Mouse (Mus musculus) liver, adult 2 months (tissue): Measurements from ENCODE around the gene Kif26b. TPM values are rescaled to one million over a fixed set of nuclear protein-coding genes. Genes with fewer than 3 reads are reported as not detected.

Experiments used
- DNase-seq: peaks from one replicate; pipeline ENCODE4 v3.0.0-alpha.2; 2011; ENCODE audit warnings: low read depth, low spot score; ENCODE audit errors: extremely low read depth
- H3K27ac ChIP-seq: fragments of 200-500 bp; replicated peaks from 2 replicates; pipeline ENCODE4 v1.5.1; 2012; ENCODE audit warnings: low read depth, mild to moderate bottlenecking, control low read depth, inconsistent platforms, low read length; ENCODE audit not compliant: insufficient read depth
- H3K27me3 ChIP-seq: fragments of 200-500 bp; 2 replicates; pipeline ENCODE4 v1.6.1; 2012; ENCODE audit warnings: mild to moderate bottlenecking, moderate library complexity, low read length, inconsistent platforms; ENCODE audit not compliant: control insufficient read depth, insufficient read depth
- H3K36me3 ChIP-seq: fragments of 200-500 bp; 2 replicates; pipeline ENCODE4 v1.6.1; 2012; ENCODE audit warnings: low read length, inconsistent platforms; ENCODE audit not compliant: control insufficient read depth, insufficient read depth
- H3K4me1 ChIP-seq: fragments of 200-500 bp; 2 replicates; pipeline ENCODE4 v1.6.1; 2011; ENCODE audit warnings: low read length; ENCODE audit not compliant: control insufficient read depth, insufficient read depth
- H3K4me3 ChIP-seq: fragments of 200-500 bp; 2 replicates; pipeline ENCODE4 v1.5.1; 2011; ENCODE audit warnings: low read depth, mild to moderate bottlenecking, control low read depth, low read length, moderate library complexity; ENCODE audit not compliant: insufficient read depth
- H3K79me2 ChIP-seq: fragments of 200-500 bp; 2 replicates; pipeline ENCODE4 v1.6.1; 2012; ENCODE audit warnings: inconsistent platforms, mild to moderate bottlenecking, low read length, moderate library complexity; ENCODE audit not compliant: control insufficient read depth, insufficient read depth
- H3K9ac ChIP-seq: fragments of 200-500 bp; 2 replicates; pipeline ENCODE4 v1.6.1; 2012; ENCODE audit warnings: low read depth, mild to moderate bottlenecking, control low read depth, inconsistent platforms, low read length
- CTCF ChIP-seq: fragments of 200-500 bp; IDR thresholded peaks from 2 replicates; pipeline ENCODE4 v1.5.1; 2011; ENCODE audit warnings: low read depth, low read length, control low read depth
- POLR2A ChIP-seq: fragments of 200-500 bp; IDR thresholded peaks from 2 replicates; pipeline ENCODE4 v1.6.1; 2011; ENCODE audit warnings: low read length, control low read depth; ENCODE audit not compliant: insufficient read depth; ENCODE audit errors: extremely low read depth
- WGBS: fragments of 180-500 bp; shearing (Covaris S2); methylation state at CpG from one replicate; pipeline ENCODE4 v1.1.7; 2018; 5-methylcytosine and 5-hydroxymethylcytosine counted together
- polyA plus RNA-seq: library from polyadenylated mRNA; depleted of rRNA; stranded (reverse); fragments of >200 nt; gene quantifications from 2 replicates; pipeline ENCODE4 v1.2.3, GENCODE M21; 2012
- total RNA-seq: library from RNA; depleted of rRNA; stranded (reverse); fragments of >200 nt; gene quantifications from 2 replicates; pipeline ENCODE4 v1.2.3, GENCODE M21; 2014

Kif26b gene
- total and polyA plus RNA-seq, 2 experiments, result 0.10 to 0.28 TPM

DNA sequence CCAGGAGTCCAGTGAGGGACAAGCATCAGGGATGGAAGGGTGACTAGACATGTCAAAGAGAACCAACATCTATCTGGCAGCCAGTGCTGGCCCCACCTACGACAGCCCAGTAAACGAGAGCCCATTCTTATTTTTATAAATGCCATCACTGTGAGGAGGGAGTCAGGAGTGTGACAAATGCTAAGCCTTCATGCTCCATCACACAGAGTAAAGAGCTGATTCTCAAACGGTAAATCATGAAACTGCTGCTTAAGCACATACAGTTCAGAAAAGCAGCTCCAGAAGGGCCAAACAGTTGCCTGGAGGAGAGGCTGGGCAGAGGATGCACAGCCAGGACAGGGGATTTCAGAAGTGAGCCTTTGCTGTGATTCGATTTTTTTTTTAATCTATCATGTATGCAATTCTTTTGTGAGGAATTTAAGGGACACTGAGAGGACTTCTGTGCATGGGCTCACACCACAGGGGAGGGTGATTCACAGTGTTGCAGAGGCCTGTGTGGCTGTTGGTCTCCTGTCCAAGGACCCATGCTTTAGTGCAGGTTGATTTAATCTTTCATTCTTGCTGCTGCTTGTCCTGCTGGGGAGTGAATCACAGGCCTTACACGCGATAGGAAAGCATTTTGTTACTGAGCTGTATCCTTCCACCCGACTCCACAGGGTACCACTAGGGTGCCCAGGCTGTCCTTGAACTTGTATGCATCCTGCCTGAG, 16.4 kb upstream of the Kif26b start:
- DNase-seq, result no peak
- TF ChIP-seq CTCF, result no peak
- no peak for TF ChIP-seq POLR2A
- WGBS, result 67% methylated on average over 7 of the region's 7 CpGs
- no peak overlapping the region for H3K27ac ChIP-seq
- H3K9ac ChIP-seq, result no peak overlapping the region
- H3K36me3 ChIP-seq, result no peaks in the 10 kb centered on the region
- H3K27me3 ChIP-seq, result no peaks in the 10 kb centered on the region
- H3K4me3 ChIP-seq, result no peak overlapping the region
- H3K79me2 ChIP-seq, result no peaks in the 10 kb centered on the region
- no peaks in the 10 kb centered on the region for H3K4me1 ChIP-seq

DNA sequence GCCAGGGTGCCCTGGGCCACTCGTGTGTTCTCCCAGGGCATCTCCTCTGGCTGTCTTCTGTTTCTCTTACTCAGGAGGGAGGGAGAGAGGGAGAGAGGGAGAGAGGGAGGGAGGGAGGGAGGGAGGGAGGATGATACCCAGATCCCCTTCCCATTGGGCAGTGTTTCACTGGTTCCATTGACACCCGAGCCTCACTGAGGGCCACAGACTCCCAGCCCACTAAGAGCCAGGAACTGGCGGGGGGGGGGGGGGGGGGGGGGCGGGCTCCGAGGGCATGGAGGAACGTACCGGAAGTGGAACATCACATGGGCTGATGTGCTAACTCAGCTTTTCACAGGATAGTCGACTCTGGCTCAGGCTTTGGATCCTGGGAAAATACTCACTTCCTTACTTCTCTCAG, 15.0 kb upstream of the Kif26b start:
- no peaks in the 10 kb centered on the region for H3K79me2 ChIP-seq
- TF ChIP-seq CTCF (no peak), POLR2A (no peak)
- 36% methylated on average over 6 of the region's 8 CpGs for WGBS

DNA sequence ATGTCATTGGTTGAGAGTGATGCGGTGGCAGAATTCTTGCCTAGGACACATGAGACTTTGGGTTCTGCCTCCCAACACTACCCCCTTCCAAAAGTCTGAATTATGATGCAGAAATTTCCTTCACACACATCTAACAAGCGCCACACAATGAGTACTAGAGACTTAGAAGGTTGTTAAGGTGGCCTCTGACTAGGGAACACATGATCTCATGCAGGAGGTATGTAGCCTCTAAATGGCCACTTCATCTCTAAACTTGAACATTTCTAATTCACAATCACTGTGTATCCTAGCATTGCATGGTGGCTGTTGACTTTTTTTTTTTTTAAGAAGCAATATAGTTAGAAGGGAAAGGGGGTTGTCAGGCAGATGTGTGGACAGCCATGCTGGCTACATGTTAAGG, 13.1 kb upstream of the Kif26b start:
- no peaks in the 10 kb centered on the region for H3K4me1 ChIP-seq
- no peak overlapping the region for H3K9ac ChIP-seq
- no peaks in the 10 kb centered on the region for H3K79me2 ChIP-seq
- WGBS, result 88% methylated on average over 2 of the region's 2 CpGs
- no peak overlapping the region for H3K4me3 ChIP-seq
- no peaks in the 10 kb centered on the region for H3K27me3 ChIP-seq
- no peak for DNase-seq
- H3K36me3 ChIP-seq, result no peaks in the 10 kb centered on the region
- TF ChIP-seq POLR2A, result no peak
- no peak for TF ChIP-seq CTCF
- H3K27ac ChIP-seq, result no peak overlapping the region

More for the DNA sequence above, 15.0 kb upstream of the Kif26b start:
- H3K9ac ChIP-seq, result no peak overlapping the region
- H3K36me3 ChIP-seq, result no peaks in the 10 kb centered on the region
- no peaks in the 10 kb centered on the region for H3K4me1 ChIP-seq
- H3K27ac ChIP-seq, result no peak overlapping the region
- DNase-seq, result no peak
- H3K27me3 ChIP-seq, result no peaks in the 10 kb centered on the region
- no peak overlapping the region for H3K4me3 ChIP-seq

DNA sequence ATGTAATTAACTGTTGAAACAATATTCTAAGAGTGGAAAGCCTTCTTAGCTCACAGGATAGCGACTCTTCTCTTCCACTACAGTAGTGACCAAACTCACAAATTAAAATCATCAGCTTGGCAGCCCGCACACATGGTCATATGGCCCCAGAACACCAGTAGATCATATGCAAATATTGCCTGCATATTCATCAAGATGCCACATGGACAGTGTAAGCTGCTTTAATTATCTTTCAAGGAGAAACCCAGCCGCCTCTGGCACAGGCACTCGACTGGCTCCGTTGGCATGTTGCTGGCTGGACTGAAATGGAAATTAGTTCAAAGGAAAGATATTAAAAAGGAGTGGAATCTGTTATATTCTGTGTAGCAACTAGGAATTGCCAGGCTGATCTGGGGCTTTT, 6.5 kb upstream of the Kif26b start:
- Histone ChIP-seq H3K9ac (no peak overlapping the region), H3K4me1 (no peaks in the 10 kb centered on the region), H3K4me3 (no peak overlapping the region), H3K27ac (no peak overlapping the region), H3K36me3 (no peaks in the 10 kb centered on the region), H3K27me3 (no peaks in the 10 kb centered on the region), H3K79me2 (no peaks in the 10 kb centered on the region)
- 89% methylated on average over 5 of the region's 5 CpGs for WGBS
- no peak for TF ChIP-seq POLR2A
- no peak for TF ChIP-seq CTCF
- no peak for DNase-seq

DNA sequence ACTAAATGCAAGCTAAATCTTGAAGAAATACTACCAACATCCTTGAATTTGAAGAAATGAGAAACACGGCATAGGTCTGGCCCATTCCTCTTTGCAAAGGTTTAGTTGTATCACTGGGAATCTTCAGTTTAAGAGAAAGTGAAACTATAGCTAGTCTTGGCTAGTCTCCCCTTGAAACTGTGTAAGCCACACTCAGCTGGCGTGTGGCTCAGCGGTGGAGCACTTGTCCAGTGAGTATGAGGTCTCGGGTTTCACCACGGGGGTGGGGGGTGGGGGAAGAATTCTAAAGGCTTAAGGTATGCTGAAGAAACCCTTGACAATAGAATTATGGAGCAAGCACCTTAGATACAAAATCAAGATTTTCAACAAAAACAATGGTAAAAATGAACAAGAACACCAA, 5.8 kb upstream of the Kif26b start:
- Histone ChIP-seq H3K4me3 (no peak overlapping the region), H3K79me2 (no peaks in the 10 kb centered on the region), H3K4me1 (no peaks in the 10 kb centered on the region), H3K9ac (no peak overlapping the region), H3K27ac (no peak overlapping the region), H3K36me3 (no peaks in the 10 kb centered on the region), H3K27me3 (no peaks in the 10 kb centered on the region)
- WGBS, result 61% methylated on average over 5 of the region's 5 CpGs
- DNase-seq, result no peak
- TF ChIP-seq CTCF (no peak), POLR2A (no peak)

DNA sequence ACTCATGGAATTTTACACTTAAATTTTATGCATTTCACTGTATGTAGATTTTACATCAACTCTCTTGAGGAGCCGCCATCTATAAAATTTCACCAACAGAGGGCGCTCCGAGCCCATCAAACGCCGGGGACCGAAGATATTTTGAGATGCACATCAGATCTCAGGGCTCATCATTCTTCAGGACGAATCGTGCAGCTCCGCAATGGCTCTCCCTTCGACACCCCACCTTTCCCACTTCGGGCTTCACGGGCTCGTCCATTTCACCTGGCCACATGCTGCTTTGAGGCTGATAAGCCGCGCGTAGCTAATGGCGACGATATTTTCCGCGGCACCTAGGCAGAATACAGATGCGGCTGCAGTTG, 1.8 kb upstream of the Kif26b start:
- peak; percentile 49 for DNase-seq
- H3K36me3 ChIP-seq, result no peaks in the 10 kb centered on the region
- no peak overlapping the region for H3K27ac ChIP-seq
- no peaks in the 10 kb centered on the region for H3K79me2 ChIP-seq
- peaks cover 5% of the 10 kb centered on the region; the same call in 1 of the 2 replicates for H3K4me1 ChIP-seq
- H3K27me3 ChIP-seq, result peaks cover 20% of the 10 kb centered on the region
- WGBS, result 1% methylated on average over 21 of the region's 21 CpGs
- H3K9ac ChIP-seq, result no peak overlapping the region
- H3K4me3 ChIP-seq, result peak overlapping the region; percentile 25; the same call in 1 of the 2 replicates
- TF ChIP-seq CTCF, result peak; percentile 73
- TF ChIP-seq POLR2A, result no peak
